Mouse (Mus musculus): ENCODE results near the gene Zfp541. TPM values are rescaled to one million over a fixed set of nuclear protein-coding genes. Genes with fewer than 3 reads are reported as not detected.

Zfp541 gene
- polyA plus RNA-seq, 1 experiment = not detected

- peak overlapping the region; percentile 93 for H3K4me3 ChIP-seq (ENCODE audit: low read depth, low read length)
- no peaks in the 10 kb centered on the region for H3K9me3 ChIP-seq (replicated peaks; ENCODE audit: control insufficient read depth, insufficient read depth, low read length, poor library complexity, severe bottlenecking)
- H3K9ac ChIP-seq (ENCODE audit: low read depth, poor library complexity, severe bottlenecking) = peak overlapping the region; percentile 91
- no peaks in the 10 kb centered on the region for H3K36me3 ChIP-seq (ENCODE audit: control insufficient read depth, insufficient read depth, low read length, poor library complexity, severe bottlenecking)
- H3K27me3 ChIP-seq (ENCODE audit: control insufficient read depth, insufficient read depth, low read length, poor library complexity, severe bottlenecking) = no peaks in the 10 kb centered on the region
- no peak for TF ChIP-seq CTCF (IDR thresholded peaks at IDR 0.05; ENCODE audit: low read depth, low read length)
- TF ChIP-seq POLR2A (IDR thresholded peaks at IDR 0.05; ENCODE audit: insufficient read depth, low read length) = no peak
- no peak for TF ChIP-seq EP300 (IDR thresholded peaks at IDR 0.05; ENCODE audit: insufficient read depth, low read depth, low read length)
- H3K27ac ChIP-seq (ENCODE audit: insufficient read depth, low read length) = no peak overlapping the region
- no peaks in the 10 kb centered on the region for H3K4me1 ChIP-seq (ENCODE audit: control insufficient read depth, insufficient read depth, low read length)
Measured at GRCm38 (mm10) chr7:16046481-16047337, 14.9 kb upstream of the Zfp541 start.

GRCm38 (mm10) chr7:16047338-16048146 lies 14.1 kb upstream of the Zfp541 start, which contains the start of gene Bicra:
Gene Bicra, minus strand, starts transcription at chr7:16047921.
- Histone ChIP-seq H3K9ac (ENCODE audit: low read depth, poor library complexity, severe bottlenecking) (peak within 1 kb of the TSS; percentile 91), H3K27ac (ENCODE audit: insufficient read depth, low read length) (no peak within 1 kb of the TSS), H3K4me1 (ENCODE audit: control insufficient read depth, insufficient read depth, low read length) (no peaks in the 10 kb centered on the region), H3K36me3 (ENCODE audit: control insufficient read depth, insufficient read depth, low read length, poor library complexity, severe bottlenecking) (no peaks in the 10 kb centered on the region), H3K9me3 (replicated peaks; ENCODE audit: control insufficient read depth, insufficient read depth, low read length, poor library complexity, severe bottlenecking) (no peaks in the 10 kb centered on the region), H3K4me3 (ENCODE audit: low read depth, low read length) (peak within 1 kb of the TSS; percentile 98), H3K27me3 (ENCODE audit: control insufficient read depth, insufficient read depth, low read length, poor library complexity, severe bottlenecking) (no peaks in the 10 kb centered on the region)
- no peak for TF ChIP-seq EP300 (IDR thresholded peaks at IDR 0.05; ENCODE audit: insufficient read depth, low read depth, low read length)
- no peak for TF ChIP-seq CTCF (IDR thresholded peaks at IDR 0.05; ENCODE audit: low read depth, low read length)
- TF ChIP-seq POLR2A (IDR thresholded peaks at IDR 0.05; ENCODE audit: insufficient read depth, low read length) = no peak

- TF ChIP-seq POLR2A (IDR thresholded peaks at IDR 0.05; ENCODE audit: insufficient read depth, low read length) (peak; percentile 92), CTCF (IDR thresholded peaks at IDR 0.05; ENCODE audit: low read depth, low read length) (no peak), EP300 (IDR thresholded peaks at IDR 0.05; ENCODE audit: insufficient read depth, low read depth, low read length) (0 out of 2 replicates have a peak, but pooled peaks have one; percentile 21)
- H3K36me3 ChIP-seq (ENCODE audit: control insufficient read depth, insufficient read depth, low read length, poor library complexity, severe bottlenecking) = no peaks in the 10 kb centered on the region
- H3K4me3 ChIP-seq (ENCODE audit: low read depth, low read length) = peak overlapping the region; percentile 98
- H3K27ac ChIP-seq (ENCODE audit: insufficient read depth, low read length) = no peak overlapping the region
- peak overlapping the region; percentile 91 for H3K9ac ChIP-seq (ENCODE audit: low read depth, poor library complexity, severe bottlenecking)
- H3K27me3 ChIP-seq (ENCODE audit: control insufficient read depth, insufficient read depth, low read length, poor library complexity, severe bottlenecking) = no peaks in the 10 kb centered on the region
- H3K9me3 ChIP-seq (replicated peaks; ENCODE audit: control insufficient read depth, insufficient read depth, low read length, poor library complexity, severe bottlenecking) = no peaks in the 10 kb centered on the region
- no peaks in the 10 kb centered on the region for H3K4me1 ChIP-seq (ENCODE audit: control insufficient read depth, insufficient read depth, low read length)
Measured at GRCm38 (mm10) chr7:16048164-16048564, 13.4 kb upstream of the Zfp541 start.

- Histone ChIP-seq H3K27ac (ENCODE audit: insufficient read depth, low read length) (no peak overlapping the region), H3K4me1 (ENCODE audit: control insufficient read depth, insufficient read depth, low read length) (no peaks in the 10 kb centered on the region), H3K9me3 (replicated peaks; ENCODE audit: control insufficient read depth, insufficient read depth, low read length, poor library complexity, severe bottlenecking) (no peaks in the 10 kb centered on the region), H3K36me3 (ENCODE audit: control insufficient read depth, insufficient read depth, low read length, poor library complexity, severe bottlenecking) (no peaks in the 10 kb centered on the region), H3K27me3 (ENCODE audit: control insufficient read depth, insufficient read depth, low read length, poor library complexity, severe bottlenecking) (no peaks in the 10 kb centered on the region), H3K9ac (ENCODE audit: low read depth, poor library complexity, severe bottlenecking) (peak overlapping the region; percentile 66), H3K4me3 (ENCODE audit: low read depth, low read length) (peak overlapping the region; percentile 98)
- TF ChIP-seq POLR2A (IDR thresholded peaks at IDR 0.05; ENCODE audit: insufficient read depth, low read length) (no peak), EP300 (IDR thresholded peaks at IDR 0.05; ENCODE audit: insufficient read depth, low read depth, low read length) (no peak), CTCF (IDR thresholded peaks at IDR 0.05; ENCODE audit: low read depth, low read length) (no peak)
Measured at GRCm38 (mm10) chr7:16048675-16049575, 12.7 kb upstream of the Zfp541 start.

GRCm38 (mm10) chr7:16049576-16049915 lies 12.1 kb upstream of the Zfp541 start:
- no peaks in the 10 kb centered on the region for H3K4me1 ChIP-seq (ENCODE audit: control insufficient read depth, insufficient read depth, low read length)
- H3K9ac ChIP-seq (ENCODE audit: low read depth, poor library complexity, severe bottlenecking) = peak overlapping the region; percentile 66; the same call in 1 of the 2 replicates
- no peaks in the 10 kb centered on the region for H3K9me3 ChIP-seq (replicated peaks; ENCODE audit: control insufficient read depth, insufficient read depth, low read length, poor library complexity, severe bottlenecking)
- H3K4me3 ChIP-seq (ENCODE audit: low read depth, low read length) = no peak overlapping the region
- TF ChIP-seq EP300 (IDR thresholded peaks at IDR 0.05; ENCODE audit: insufficient read depth, low read depth, low read length) = no peak
- no peak for TF ChIP-seq POLR2A (IDR thresholded peaks at IDR 0.05; ENCODE audit: insufficient read depth, low read length)
- TF ChIP-seq CTCF (IDR thresholded peaks at IDR 0.05; ENCODE audit: low read depth, low read length) = no peak
- H3K36me3 ChIP-seq (ENCODE audit: control insufficient read depth, insufficient read depth, low read length, poor library complexity, severe bottlenecking) = no peaks in the 10 kb centered on the region
- H3K27ac ChIP-seq (ENCODE audit: insufficient read depth, low read length) = no peak overlapping the region
- H3K27me3 ChIP-seq (ENCODE audit: control insufficient read depth, insufficient read depth, low read length, poor library complexity, severe bottlenecking) = no peaks in the 10 kb centered on the region

Measured in ES-Bruce4 (cell line).